ENCODE assay signal across 18 mouse cellular contexts in genomic region chr7:80310771-80311170, GRCm38 (mm10). TPM values are rescaled to one million over a fixed set of nuclear protein-coding genes. Genes with fewer than 3 reads are reported as not detected.
DNase-seq lines count a peak whose midpoint lies in the region; TF ChIP-seq lines count a peak whose summit lies in the region.
"Had no signal": no experiment of that assay in that cellular context is flagged by ENCODE, and none has a peak within 500 bp of the region (broad histone marks: within the 10 kb centered on the region; RNA-seq: fewer than 3 reads in every experiment).

No protein-coding gene starts in this region.

- peak; percentile 22 for DNase-seq in lung, adult 2 months
- DNase-seq in lung, postnatal 10 days: no peak
- peak; percentile 19 for DNase-seq in lung, postnatal 36 days
- no peak for DNase-seq in lung, postnatal 25 days (ENCODE audit: low spot score)
- DNase-seq in layer of hippocampus, adult 9-10 months (ENCODE audit: low spot score): no peak
- DNase-seq: adrenal gland, adult 8-10 months; adrenal gland, postnatal 14 days; adrenal gland, postnatal 36 days; cerebellum, adult 11-12 months; cerebellum, adult 2 months; cerebellum, adult 9-10 months; cerebellum, postnatal 10 days; cerebellum, postnatal 25 days; forebrain, postnatal 0 days had no signal

- TF ChIP-seq POLR2A in lung, adult 2 months (IDR thresholded peaks at IDR 0.05; ENCODE audit: borderline replicate concordance, extremely low read depth, low read depth, low read length): no peak

- H3K4me1 ChIP-seq in lung, adult 2 months (ENCODE audit: control insufficient read depth, insufficient read depth, low read length): no peaks in the 10 kb centered on the region
- H3K4me1 ChIP-seq: embryonic facial prominence, embryonic 10.5 days; embryonic facial prominence, embryonic 12.5 days; forebrain, embryonic 13.5 days; forebrain, embryonic 15.5 days had no signal

- TF ChIP-seq CTCF in lung, adult 2 months (IDR thresholded peaks at IDR 0.05; ENCODE audit: insufficient read depth, low read length): no peak

- WGBS in lung, adult 2 months: 70% methylated on average over 7 of the region's 7 CpGs

- H3K4me3 ChIP-seq in lung, adult 2 months (replicated peaks; ENCODE audit: extremely low read depth, low read depth, low read length): peak overlapping the region; percentile 9
- H3K4me3 ChIP-seq: embryonic facial prominence, embryonic 10.5 days; embryonic facial prominence, embryonic 12.5 days; forebrain, embryonic 13.5 days; forebrain, embryonic 15.5 days had no signal

RNA-seq across cellular contexts. Expression of gene Rccd1, which starts 13.5 kb away (rescaled TPM):
- polyA plus RNA-seq in lung, adult 2 months (2012; rRNA removed): 10.8 and 12.2 TPM in 2 replicates

RNA-seq across cellular contexts. Expression of gene Prc1, which starts 16.5 kb away (rescaled TPM):
- polyA plus RNA-seq in lung, adult 2 months (2012; rRNA removed): 2.0 and 5.2 TPM in 2 replicates

RNA-seq across cellular contexts. Expression of gene Unc45a, which starts 30.0 kb away (rescaled TPM):
- 102 and 105 TPM in 2 replicates for polyA plus RNA-seq in lung, adult 2 months (2012; rRNA removed)

RNA-seq across cellular contexts. Expression of gene Hddc3, which starts 32.1 kb away (rescaled TPM):
- 20.4 and 26.9 TPM in 2 replicates for polyA plus RNA-seq in lung, adult 2 months (2012; rRNA removed)

RNA-seq across cellular contexts. Expression of gene Vps33b, which starts 41.3 kb away (rescaled TPM):
- polyA plus RNA-seq in lung, adult 2 months (2012; rRNA removed): 11.9 and 14.4 TPM in 2 replicates

Comparison
In these comparisons a context has a peak if more than half of its experiments do, and no peak if none do; other contexts are left out.
1. DNase-seq: peak in lung, adult 2 months (single experiment) and lung, postnatal 36 days (single experiment); none in lung, postnatal 10 days (single experiment), lung, postnatal 25 days (single experiment) and layer of hippocampus, adult 9-10 months (single experiment).